Mouse (Mus musculus) fat pad, adult 2 months (tissue): Measurements from ENCODE around the gene Praf2.
"Not testable (repeated sequence)": the region's sequence is repeated elsewhere in the genome, so short reads cannot be mapped to it uniquely, and the experiment has no call there.

Experiments used
- DNase-seq: peaks from one replicate; pipeline ENCODE4 v3.0.0-alpha.2; 2011; ENCODE audit warnings: low read depth, low spot score; ENCODE audit errors: extremely low read depth

Gene Praf2

DNA sequence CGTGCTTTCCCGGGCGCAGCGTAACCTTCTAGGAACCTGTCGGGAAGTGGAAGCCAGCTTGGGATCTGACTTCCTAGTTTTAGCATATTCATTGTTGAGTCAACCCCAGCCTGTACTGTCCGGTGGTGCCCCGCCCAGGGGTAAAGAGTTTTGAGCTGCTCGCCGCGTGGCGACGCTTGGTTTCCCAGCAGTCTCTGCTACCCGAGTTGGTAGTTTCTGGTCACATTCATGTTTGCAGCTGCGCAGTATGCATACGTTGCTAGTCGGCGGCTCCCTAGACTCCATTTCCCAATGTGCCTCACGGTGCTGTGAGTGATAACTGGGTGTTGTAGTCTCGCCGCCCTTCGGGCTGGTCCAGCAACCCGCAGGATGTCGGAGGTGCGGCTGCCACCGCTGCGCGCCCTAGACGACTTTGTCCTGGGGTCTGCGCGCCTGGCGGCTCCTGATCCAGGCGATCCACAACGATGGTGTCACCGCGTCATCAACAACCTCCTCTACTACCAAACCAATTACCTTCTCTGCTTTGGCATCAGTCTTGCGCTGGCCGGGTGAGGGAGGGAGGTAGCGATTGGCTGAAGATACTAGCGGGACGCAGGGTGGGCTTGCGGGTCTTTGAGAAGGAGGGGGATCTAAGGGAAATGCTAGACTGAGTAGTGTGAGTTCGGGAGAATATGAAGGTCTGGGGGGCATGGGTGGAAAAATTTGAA lies at the start of gene Praf2:
Gene Praf2, plus strand, starts transcription at position 225 of the 707 bp plus-strand sequence.
- no peak for DNase-seq

DNA sequence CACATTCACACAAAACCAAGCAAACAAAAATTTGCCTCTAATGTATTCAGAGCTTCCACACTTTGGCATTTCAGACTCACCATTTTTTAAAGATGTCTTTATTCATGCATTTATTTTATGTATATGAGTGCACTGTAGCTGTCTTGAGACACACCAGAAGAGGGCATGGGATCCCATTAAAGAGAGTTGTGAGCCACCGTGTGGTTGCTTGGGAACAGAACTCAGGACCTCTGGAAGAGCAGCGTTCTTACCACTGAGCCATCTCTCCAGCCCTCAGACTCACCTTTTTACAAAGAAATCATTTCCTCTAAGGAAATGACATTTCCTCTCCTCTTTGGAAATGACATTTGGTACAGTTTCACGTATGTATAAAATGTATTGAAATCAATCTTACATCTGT lies 49.3 kb upstream of the Praf2 start:
- DNase-seq: no peak

DNA sequence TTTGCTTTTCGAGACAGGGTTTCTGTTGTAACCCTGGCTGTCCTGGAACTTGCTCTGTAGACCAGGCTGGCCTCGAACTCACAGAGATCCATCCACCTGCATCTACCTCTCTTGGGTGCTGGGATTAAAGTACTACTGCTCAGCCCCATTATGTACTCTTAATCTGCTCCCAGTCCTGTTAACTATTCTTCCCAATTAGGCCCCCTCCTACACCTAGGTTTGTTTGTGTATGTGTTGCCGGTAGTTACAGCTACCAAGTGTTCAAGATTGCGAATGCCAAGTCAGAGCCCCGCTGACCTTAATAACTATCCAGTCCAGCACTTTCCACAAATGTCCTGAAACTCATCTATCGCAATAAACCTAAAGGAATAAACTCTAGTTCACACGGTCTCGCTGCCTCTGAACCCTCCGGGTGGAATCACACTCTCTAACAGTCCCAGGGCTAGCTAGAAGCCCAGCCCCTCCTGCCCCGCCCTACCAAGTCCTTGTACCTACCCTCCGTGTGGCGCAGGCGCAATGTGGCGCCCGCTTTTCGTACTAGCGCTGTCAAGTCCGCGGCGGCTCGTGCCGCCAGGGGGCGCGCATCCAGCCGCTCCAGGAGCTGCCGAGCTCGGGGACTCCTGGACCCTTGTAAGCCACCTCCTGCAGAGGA lies 48.7 kb upstream of the Praf2 start:
- no peak for DNase-seq

DNA sequence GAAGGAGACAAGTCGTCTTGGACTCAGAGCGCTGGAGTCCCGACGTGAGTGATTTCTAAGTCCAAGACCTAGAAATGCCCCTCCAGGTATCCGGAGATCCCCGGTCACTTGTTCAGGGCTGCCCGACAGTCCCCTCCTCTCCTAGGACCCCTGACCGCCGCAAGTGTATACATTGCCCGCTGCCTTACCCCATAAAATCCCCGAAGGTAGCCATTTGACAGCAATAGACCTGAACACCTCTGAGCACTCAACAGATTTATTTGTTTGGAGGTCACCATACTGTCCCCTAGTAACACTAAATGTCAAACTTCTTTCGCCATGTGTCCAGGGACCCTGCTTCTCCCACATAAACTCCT lies 48.2 kb upstream of the Praf2 start:
- no peak for DNase-seq

DNA sequence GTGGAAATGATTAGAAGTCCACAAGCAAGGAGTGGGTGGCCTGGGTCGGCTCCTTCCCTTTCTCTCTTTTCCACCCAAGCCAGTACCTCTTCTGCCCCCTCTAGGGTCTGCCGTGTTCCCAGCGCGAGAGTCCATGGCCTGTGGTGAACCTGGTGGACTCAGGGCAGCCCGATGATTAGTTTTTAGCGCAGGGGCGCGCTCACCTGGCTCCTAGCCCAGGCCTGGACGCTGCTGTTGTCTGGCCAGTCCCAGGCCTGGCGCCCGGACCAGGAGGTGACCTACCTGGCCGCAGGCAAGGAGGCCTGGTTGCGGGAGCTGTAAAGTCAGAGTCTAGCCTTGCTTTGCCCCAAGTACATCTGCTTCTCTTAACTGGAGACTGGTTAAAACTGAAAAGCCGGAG lies 47.4 kb upstream of the Praf2 start, which contains the start of gene Magix:
Gene Magix, minus strand, starts transcription at position 388 of the 400 bp plus-strand sequence.
- no peak for DNase-seq

DNA sequence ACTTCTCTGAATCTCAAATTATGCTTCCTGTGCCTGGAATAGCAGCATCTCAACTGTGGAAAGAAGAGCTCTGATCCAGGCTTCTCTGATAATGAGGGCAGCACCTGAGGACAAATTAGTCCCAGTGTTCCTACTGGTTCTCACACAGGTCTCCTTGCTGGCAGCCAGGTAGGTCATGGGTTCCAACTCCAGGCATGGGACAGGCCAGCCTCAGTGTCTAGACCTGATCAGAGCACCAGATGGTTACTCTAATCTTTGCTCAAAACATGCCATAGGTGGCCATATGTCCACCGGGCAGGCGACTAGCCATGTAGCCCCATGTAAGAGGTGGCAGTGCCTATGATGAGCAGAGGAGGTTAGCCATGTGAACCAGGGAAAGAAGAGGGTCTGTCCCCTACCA lies 39.9 kb upstream of the Praf2 start:
- no peak for DNase-seq

DNA sequence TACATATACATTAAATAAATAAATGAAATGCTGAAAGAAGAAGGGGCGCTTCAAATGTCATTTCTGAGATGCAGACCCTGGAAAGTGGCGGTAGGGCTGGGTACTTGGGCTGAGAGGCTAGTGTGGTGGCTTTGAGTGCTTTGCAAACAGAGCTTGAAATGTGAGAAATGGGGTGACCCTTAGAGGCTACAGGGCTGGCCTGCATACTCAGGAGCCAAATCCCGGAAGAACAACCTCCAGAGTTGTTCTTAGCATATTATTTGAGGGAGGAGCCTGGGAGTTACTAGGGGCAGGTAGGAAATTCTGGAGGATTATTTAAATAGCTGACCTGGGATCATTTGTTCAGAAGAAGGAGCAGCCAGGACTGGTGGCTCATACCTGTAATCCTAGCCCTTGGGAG lies 37.8 kb upstream of the Praf2 start:
- no peak for DNase-seq

DNA sequence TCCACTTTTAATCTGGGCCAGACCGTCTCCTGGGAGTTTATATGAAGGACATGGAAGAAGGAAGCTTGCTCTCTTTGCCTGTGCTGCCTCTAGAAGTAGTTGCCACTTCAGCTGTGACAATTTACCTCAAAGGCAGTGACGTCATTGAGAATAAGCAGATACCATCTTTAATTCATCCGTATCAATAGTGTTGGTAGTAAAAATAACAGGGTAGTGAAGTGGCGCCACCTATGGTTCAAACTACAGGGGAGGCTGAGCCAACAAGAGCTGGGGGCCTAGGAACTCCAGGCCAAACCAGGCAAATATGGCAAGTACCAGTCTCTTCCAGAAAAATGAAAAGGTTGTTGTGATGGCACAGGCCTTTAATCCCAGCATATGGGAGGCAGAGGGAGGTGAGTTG lies 35.4 kb upstream of the Praf2 start:
- no peak for DNase-seq

DNA sequence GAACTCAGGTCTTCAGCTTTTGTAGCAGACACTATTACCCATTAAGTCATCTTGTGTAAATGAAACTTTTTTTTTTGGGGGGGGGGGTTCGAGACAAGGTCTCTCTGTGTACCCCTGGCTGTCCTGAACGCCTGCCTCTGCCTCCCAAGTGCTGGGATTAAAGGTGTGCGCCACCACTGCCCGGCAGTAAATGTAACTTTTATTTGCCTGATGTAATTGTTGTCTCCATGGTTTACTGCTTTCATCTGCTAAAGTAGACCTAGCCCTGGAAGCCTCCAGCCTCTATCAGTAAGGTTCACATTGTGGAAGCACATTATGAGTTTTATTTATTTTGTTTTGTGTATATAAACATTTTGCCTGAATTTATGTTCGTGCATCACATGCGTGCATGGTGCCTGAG lies 31.7 kb upstream of the Praf2 start:
- no peak for DNase-seq

DNA sequence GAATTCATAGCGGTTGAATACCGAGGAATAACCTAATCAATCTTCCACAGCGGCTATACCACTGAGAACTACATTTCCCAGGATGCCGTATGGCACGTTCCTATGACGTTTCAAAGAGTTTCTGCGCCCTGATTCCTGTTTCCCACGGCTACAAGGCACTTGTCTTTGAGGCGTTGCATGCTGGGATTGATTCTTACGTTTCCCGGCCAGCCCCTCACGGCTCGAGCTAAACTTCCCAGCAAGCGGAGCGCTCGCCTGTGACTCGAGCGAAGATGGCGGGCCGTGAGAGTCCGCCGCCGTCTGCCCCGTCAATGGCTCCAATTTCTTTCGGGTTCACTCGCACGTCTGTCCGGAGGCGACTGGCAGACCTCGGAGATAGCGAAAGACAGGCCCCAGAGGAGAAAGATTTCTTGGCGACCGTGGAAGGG lies 31.3 kb upstream of the Praf2 start, which contains the start of gene Gpkow:
Gene Gpkow, plus strand, starts transcription at position 178 of the 428 bp plus-strand sequence.
- DNase-seq: peak; percentile 58

DNA sequence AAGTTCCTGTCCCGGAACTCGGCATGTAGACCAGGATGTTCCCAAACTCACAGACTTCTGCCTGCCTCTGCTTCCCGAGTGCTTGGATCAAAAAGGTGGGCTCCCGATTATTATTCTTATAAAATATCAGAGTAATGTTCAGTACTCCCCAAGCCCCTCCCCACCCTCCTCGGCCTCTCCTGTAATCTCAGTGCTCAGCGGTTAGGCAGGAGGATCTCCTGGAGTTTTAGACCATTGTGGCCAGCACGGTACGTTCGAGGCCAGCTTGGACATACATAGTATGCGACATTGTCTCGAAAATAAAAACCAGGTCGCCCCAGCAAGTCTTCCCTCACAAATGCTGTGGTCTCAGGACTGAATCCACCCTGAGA lies 14.5 kb upstream of the Praf2 start:
- DNase-seq: not testable (repeated sequence)

DNA sequence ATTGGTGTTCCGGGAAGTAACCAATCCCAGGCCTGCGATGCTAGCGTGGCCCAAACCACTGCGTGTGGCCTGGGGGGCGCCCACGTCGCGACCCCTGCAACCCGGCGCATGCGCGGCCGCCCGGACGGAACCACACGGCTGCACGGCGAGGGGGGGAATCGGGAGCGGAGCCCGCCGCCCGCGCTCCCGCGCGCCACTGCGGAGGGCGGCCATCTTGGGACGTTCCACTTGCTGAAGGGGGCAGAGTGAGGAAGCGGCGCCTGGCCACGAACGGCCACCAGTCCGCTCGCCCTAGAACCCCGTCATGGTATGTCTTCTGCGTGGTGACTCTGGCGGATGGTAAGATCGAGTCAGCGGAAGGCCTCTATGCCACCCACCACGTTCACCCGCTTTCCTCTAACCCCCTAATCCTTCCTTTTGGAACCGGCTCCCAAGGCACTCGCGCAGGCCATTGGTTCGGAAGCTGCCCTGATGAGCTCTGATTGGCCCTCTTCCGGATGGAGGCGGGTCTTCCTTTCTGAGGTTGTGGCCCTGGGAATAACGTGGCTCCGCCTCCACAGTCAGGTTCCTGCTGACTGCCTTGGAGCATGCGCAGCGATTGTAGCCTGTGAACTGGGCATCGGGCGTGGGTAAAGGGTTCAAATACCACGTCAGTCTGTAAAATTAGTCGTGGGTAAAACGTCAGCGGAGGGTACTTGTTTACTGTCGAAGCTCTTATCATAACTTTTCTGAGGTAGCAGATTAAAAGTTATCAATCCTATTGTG lies 13.9 kb upstream of the Praf2 start, which contains the start of gene Wdr45:
Gene Wdr45, plus strand, starts transcription at position 199 of the 765 bp plus-strand sequence.
- peak; percentile 36 for DNase-seq

DNA sequence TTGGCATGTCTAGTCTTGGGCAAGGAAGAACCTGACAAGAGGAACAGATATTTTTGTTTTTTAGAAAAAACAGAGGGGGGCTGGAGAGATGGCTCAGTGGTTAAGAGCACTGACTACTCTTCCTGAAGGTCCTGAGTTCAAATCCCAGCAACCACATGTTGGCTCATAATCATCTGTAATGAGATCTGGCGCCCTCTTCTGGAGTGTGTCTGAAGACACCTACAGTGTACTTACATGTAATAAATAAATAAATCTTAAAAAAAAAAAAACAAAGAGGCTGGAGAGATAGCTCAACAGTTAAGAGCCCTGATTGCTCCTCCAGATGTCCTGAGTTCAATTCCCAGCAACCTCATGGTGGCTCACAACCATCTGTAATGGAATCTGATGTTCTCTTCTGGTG lies 12.2 kb upstream of the Praf2 start:
- not testable (repeated sequence) for DNase-seq

DNA sequence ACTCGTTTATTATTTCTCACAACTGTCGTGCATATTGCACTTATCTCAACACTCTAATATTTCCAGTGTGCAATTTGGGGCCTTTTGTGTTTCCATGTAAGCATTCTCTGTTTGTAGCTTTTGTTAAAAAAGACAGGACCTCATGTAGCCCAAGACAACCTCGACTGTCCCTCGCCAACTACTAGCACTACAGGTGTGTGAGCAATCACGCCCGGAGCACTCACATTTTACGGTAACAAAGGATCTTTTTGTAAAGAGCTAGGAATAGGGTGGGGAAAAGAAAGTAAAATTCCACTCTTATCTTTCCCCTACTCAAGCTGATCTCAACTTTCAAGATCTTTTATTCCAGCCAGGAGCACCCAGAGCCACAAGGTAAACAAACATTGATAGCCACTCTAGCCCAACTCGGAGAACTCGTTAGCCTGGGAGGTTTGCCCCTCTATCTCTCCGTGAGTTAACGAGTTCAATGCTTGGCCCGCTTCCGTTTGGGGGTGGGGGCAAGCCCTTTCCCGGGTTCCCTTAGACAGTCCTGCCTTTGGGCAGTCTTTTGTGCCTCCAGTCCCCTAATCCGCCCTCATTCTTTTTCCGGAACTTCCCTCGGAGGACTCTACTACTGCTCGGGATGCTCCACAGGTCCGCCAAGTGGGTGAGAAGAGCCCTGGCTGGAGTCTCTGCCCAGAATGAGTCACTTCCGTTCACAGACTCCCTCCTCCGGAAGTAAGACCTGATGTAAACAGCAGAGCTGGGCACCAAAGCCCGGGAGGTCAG lies 6.5 kb upstream of the Praf2 start, which contains the start of gene Gm45208:
Gene Gm45208, plus strand, starts transcription at position 732 of the 768 bp plus-strand sequence.
- DNase-seq: no peak

DNA sequence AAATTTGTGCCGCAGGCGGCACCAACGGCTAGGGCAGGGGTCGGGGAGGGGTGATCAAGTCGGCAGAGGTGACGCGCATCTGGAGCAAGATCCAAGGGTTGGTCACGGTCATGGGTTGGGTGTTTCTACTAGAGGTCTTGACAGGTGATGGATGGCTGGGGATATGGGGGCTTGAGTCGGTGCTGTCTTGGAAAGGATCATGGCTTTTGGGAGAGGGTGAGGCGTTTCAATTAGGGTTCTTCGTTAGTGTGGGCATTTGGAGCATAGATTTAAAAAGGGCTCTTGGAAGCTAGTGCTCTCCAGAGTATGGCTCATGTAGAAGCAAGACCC lies 6.0 kb upstream of the Praf2 start:
- DNase-seq: no peak

DNA sequence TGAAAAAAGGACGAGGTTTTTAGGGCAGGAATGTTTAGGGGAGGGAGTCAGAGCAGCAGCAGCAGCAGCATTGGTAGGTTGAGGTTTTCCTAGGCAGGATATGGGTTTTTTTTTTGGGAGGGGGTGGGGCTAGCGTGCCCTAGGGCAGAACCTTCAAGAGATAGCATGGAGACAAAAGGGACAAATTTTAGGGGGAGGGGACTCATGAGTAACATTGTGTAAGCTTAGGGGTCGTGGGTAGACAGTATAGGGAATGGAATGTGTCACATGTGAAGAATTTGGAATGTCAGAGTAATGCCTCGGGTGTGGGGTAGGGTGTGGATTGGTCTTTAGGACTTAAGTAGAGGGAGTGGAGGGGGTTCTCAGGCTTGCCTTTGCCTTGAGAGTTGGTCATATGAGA lies 5.5 kb upstream of the Praf2 start:
- no peak for DNase-seq

DNA sequence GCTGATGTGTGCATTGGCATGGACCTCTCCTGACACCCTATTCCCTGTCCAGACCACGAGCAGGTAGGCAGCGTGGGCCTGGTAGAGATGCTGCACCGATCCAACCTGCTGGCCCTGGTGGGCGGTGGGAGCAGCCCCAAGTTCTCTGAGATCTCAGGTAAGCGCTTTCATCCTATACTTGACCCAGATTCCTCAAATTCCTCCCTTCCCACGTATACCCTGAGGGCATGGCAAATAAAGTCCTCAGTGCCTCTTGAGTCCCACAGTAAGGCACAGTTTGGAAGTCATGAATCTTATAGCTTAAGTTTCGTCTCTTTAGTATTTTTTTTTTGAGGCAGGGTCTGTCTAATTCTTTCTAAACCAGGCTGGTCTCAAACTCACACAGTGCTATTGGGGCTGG lies 4.1 kb upstream of the Praf2 start:
- no peak for DNase-seq

DNA sequence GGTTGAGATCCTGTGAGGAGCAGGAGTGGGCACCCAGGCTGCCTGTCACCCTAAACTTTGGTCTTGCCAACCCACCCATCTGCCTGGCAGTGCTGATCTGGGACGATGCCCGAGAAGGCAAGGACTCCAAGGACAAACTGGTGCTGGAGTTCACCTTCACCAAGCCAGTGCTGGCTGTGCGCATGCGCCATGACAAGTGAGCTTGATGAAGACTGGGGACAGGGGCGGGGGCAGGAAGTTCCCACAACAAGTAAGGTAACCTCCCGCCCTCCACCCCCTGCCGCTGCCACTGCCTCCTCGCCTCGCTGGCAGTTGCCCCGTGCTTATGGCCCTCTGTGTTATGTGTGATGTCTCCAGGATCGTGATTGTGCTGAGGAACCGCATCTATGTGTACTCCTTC lies 2.4 kb upstream of the Praf2 start:
- DNase-seq: no peak

DNA sequence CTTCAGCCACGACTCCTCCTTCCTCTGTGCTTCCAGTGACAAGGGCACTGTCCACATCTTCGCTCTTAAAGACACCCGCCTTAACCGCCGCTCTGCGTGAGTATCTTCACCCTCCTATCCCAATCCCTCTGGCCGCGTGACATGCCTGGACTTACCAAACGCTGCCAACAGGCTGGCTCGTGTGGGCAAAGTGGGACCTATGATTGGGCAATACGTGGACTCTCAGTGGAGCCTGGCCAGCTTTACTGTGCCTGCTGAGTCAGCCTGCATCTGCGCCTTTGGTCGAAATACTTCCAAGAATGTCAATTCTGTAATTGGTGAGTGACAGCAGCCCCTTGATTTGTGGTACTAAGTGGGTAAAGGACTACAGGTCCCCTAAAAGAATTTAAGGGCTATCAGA lies 1.1 kb upstream of the Praf2 start:
- no peak for DNase-seq

DNA sequence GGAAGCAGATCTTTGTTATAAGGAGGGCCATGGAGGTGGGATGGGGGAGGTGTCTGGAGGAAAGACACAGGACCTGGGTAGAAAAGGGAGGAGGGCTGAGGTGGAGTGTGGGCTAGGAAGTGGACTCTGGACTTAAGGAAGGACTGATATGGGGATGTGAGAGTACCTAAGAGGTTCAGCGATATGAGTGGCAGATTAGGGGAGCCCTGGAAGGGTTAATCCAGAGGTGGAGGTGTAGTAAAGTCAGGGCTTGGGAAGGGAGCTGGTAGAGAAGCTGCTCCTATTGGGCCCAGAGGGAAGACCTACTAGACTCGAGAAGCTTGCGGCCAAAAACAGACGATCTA lies 655 bp downstream of the Praf2 start:
- no peak for DNase-seq

DNA sequence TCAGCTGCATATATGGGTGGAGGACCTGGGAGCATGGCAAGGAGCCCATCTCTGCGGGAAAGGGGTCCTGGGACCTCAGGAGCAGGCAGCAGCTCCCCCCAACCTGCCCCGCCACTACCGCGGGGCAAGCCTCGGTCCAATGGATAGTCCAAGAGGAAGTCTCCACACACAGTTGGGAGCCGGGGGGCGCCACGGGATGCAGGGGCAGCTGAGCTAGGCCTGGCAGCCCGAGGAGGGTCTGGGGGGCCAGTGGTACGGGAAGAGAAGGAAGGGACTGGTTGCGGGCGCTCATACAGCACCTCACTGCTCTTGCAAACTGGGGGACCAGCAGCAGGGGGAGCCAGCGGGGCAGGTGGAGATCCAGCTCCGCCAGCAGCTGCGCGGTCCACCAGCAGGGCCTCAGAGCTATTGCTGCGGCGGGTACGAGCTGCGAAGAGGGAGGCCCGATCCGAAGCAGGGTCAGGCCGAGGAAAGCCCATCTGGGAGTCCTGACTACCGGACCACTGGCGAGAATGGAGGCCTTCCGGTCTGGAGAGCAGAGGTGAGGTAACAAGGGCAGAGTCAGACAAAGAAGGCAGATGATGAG lies 5.4 kb downstream of the Praf2 start:
- no peak for DNase-seq
